Mouse (Mus musculus) ES-CJ7 (cell line): ENCODE data around the gene Gm17334.
"Not testable (repeated sequence)": the region's sequence is repeated elsewhere in the genome, so short reads cannot be mapped to it uniquely, and the experiment has no call there.

Experiments used
- DNase-seq: peaks from one replicate; pipeline ENCODE4 v3.0.0; 2011; ENCODE audit warnings: low read depth, low spot score

Gene Gm17334

DNA sequence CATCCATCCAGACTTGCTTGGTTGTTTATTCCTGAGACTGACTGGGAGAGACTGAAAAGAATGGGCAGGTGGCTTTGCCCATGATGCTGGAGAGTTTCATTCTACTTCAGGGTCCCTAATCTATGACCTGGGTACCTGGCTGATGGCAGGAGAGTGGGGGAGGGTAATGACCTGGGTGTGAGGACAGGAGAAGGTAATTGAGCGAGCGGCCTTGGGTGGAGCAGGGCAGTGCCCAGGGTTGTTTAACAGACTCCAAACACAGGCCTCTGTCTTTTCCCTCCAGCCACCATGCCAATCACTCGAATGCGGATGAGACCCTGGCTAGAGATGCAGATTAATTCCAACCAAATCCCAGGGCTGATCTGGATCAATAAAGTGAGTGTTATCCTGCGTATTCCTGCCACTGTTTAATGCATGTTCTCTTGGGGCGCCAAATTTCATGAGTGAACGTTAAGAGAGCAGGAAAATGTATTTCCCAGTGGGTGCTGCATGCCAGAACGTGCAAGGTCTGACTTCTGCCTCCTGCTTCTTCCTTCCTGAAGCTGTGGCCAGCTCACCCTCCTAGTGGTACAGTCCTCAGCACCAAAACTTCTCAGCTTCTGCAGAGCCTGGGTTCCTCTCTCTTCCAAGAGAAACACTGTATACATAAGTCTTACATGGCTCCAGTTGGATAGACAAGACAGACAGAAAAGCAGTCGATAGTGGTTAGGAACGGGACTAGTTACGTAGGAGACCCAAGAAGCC, 1.8 kb downstream of the Gm17334 start:
- DNase-seq: no peak

DNA sequence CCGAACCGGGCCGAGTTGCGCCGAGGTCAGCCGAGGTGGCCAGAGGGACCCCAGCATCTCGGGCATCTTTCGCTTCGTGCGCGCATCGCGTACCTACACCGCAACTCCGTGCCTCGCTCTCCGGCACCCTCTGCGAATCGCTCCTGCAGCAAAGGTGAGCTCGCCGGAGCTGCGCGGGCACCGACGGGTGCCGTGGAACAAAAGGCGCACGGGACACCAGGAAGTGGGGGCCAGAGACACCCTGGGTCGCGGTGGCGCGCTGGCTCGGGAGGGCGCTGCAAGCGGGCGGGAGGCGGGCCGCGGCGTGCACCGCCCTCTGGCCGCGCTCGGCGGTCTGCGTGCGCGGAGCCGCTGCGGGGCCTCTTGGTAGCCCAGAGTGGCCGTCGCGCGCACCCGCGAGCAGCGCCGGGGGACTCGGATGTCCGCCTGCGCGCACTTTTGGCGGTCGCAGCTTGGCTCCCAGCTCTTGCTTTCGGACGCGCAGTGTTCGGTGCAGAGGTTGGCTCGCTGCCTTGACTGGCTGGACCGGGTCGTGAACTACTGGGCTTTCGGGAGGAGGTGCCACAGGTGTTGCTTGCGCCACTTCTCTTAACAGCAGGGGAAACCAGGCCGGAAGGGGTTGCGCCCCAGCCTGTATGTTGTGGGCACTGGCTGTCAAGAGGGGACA, 2.7 kb downstream of the Gm17334 start:
- peak; percentile 48 for DNase-seq

DNA sequence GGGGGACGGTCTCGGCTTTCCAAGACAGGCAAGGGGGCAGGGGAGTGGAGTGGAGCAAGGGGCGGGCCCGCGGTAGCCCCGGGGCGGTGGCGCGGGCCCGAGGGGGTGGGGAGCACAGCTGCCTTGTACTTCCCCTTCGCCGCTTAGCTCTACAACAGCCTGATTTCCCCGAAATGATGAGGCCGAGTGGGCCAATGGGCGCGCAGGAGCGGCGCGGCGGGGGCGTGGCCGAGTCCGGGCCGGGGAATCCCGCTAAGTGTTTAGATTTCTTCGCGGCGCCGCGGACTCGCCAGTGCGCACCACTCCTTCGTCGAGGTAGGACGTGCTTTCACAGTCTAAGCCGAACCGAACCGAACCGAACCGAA, 3.2 kb downstream of the Gm17334 start, which contains the start of gene Irf1:
Gene Irf1, plus strand, starts transcription at position 255 of the 365 bp plus-strand sequence.
- DNase-seq: peak; percentile 97

DNA sequence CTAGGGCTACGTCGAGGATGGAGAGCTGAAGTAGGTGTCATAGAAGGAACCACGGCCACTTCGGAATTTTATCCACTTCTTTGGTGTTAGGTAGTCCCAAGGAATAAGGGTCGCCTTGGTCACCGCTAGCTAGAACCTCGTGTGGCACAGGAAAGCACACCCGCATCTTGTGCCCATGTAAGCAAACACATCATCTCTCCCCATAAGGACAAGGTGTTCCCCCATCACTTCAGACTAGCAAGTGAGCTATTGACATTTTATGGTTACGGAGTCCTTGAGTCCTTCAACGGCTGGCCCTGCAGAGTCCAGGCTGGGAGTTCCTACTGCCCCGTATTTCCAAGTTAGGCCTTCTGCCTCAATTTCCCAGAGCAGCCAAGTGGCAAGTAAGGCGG, 3.8 kb downstream of the Gm17334 start:
- DNase-seq: no peak

DNA sequence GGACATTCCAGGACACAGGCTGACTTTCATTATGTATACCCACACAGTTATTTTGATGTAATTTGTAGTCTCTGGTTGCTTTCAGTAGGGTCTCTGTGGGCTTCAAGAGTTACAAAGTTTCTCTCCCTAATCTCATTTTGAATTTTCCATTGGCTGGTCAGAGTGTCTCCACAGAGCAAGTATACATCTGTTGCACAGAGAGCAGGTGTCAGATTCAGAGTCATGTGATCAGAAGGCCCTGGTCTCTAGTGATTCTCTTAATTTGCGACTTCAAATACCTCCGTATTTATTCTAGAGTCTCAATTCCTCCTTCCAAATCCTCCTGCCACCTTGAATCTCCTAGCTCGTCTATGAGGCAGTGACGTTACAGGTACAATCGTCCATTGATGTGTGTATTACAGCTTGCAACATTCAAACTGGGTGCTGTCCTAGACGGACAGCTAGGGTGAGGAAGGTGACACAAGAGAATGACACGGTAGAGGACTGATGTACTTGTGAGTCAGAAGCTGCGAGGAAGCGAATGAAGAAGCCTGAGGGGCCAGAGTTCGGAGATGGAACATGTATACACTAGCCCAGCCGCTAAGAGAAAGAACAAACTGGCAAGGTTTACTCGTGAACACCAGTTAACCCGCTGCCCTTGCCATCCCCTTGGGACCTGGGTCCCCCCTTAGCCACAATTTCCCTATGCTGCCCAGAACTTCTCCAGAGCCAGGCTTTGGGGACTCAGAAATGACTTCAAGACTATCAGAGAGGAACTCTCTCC, 4.4 kb downstream of the Gm17334 start:
- no peak for DNase-seq

DNA sequence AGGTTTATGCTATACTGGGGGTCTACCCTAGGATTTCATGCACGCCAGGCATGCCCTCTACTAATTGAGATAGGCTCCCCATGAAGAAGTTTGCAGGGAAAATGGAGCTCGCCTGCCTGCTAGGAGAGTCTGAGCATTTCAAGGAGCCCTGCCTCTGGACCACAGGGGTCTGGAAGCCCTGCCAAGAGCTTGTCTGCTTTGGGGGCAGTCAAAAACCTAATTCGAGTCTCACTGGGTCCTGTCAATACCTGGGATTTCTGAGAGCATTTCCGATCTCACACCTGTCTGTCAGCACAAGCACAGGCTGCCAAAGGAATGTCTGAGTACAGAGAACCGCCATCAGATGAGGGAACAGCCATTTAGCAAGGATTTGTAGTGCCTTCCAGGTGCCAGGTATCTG, 8.4 kb downstream of the Gm17334 start:
- DNase-seq: no peak

DNA sequence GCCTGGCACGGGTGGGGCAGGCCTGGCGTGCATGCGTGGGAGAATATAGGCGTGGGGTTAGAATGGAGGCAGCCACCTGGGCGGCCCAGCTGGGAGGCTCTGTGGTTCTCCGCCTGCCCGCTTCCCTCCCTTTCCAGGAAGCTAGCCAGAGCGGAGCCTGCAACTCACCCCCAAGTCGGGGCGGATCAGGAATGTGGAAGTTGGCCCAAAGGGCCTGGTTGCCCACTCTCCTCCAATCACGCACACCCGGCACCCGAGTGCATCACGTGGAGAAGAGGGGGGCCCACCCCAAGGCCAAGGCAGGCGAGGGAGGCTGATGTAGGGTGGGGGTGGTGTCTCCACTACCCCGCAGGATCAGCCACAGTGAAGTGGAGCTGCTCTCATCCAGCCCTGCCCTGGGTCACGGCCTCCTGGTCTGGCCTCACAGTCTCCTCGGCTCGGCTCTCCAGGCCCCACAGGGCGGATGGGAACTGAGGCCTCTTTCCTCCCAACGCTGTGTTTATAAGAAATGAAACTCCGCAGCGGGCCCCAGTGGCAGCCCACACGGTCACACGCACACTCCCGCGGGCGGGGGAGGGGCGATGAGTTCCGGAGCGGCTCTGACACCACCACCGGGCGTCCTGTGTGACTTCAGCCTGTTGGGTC, 9.4 kb downstream of the Gm17334 start:
- peak; percentile 80 for DNase-seq

DNA sequence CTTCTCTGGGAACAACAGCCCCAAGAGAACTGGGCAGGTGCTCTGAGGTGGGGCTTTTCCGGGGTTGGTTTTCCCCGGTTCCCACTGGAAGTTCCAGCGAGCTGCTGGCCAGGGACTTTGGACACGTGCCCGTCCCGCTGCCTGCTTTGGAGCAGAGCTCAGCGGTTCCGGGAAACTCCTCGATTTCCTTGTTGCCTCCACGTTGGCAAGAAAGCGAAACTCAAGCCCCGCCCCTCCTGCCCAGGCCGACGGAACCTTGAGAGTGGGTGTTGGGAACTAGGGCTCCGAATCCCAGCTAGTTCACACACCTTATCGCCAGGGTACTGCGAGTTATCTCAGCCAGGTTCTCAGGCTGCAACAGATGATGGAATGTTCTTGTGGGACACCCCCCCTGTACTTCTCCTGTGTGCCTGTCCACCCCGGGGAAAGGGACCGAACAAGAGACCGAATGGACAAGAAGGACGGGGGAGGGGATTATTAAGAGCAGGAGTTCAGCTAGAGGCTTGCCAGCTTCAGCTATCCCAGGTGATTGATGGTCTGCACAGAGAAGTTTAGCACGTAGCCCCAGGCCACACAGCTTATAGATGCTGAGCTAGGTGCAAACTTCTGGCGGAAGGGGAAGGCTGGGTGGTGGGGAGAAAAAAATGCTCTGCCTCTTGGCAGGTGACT, 10.0 kb downstream of the Gm17334 start:
- DNase-seq: peak; percentile 76

DNA sequence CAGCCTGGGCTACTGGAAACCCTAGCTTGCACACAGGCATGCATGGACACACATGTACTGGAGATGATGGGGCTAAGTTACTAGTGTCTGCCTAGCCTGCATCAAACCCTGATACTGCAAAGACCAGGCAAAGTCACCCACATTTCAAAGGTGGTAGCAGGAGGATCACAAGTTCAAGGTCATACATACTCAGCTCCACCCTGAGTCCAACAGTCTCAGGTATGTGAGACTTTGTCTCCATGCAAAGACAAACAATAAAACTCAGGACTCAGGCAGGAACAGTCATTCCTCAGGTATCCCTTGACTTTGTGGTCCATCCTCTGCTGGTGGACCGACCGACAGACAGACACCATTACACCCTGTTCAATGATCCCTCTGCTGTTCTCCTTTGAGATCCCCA, 10.6 kb downstream of the Gm17334 start:
- DNase-seq: peak; percentile 72

DNA sequence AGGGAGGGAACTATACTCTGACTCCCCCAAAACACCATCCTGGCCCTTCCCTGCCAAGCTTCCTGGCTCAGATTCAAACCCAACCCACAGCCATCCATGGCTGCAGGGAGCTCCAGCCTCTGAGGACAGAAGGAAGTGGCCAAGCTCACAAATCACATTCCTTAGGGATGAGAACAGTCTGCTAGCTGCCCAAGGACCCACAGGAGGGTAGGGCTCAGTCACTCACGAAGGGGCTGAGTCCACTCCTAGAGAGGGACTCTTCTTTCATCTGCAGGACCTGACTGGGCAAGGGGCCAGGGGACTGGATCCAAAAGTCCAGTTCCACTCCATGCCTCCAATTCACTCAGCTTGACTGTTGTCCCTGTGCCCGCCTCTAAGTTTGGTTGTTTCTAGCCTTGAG, 11.2 kb downstream of the Gm17334 start:
- DNase-seq: no peak

DNA sequence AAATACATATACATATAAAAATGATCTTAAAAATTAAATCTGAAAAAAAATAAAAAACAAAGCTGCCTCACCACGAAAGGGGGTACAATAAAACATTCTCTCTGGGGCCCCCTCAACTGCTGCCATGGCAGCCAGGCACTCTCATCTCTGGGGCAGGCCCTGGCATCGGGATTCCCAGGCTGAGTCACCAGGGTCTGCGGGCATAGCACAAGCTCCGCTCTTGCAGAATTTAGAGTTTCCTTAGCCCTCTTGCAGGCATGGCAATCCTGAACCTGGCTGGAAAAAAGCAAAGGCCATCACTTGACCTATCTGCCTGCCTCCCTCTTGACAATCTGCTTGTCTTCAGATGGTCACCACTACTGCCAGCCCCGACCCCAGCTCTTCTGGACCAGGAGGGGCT, 11.7 kb downstream of the Gm17334 start:
- no peak for DNase-seq

DNA sequence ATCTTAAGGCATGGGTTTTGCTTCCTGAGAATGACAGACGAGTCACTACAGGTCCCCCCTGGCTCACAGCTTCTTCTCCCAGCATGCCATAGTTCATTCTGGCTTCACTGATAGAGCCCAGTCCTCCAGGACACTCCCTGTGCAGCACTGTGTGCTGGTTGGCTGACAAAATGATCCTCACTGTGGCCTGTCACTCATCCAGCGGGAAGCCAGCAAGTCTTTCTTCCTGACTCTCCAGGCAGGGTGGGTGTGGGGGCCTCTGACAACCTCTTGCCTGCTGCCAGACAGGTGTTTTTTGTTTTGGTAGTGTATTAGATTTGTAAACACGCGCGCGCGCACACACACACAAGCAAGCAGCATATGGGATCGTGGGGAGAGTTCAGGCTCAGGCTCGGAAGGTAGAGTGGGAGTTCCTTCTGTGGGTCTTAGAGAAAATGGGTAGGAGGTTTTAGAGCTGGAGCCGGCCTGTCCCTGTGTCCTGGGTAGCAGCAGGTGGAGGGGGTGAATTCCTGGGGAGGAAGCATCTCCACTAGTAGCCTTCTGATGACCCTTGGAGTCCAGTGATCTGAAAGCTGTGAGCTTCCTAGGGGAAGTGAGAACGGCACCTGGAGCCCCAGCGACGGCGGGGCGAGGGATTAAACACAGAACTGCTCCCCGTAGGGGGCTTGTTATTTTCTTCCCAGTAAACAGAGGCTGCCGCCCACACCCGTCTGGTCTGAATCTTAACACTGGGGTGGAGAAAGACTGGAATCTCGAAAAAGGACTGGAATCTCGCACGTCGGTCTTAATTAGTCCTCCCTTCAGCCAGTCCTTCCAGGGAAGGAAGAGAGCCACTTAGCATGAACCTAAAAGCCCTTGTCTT, 13.2 kb downstream of the Gm17334 start:
- peak; percentile 68 for DNase-seq

DNA sequence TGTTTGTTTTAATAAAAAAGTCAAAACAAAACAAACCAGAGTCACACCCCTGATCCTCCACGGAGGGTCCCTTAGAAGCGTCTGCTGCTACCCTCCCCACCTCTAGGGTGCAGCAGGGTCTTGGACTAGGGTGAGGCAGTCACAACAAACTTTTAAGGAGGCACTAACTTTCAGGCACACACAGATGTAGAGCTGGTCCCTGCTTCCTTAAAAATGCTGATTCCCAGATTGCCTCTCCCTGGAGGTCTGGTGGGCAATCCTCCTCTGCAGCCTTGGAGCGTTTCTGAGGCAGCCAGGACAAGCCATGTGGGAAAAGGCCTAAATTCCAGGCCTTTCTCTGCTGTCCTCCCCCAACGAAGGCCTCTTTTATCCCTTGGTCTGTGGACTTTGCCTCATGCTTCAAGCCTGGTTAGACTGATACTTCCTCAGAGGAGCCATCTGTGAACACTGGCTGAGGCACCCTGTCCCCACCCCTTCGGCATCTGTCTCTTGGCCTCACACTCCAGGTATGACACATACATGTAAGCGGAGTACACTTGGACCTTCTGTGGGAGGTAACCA, 14.1 kb downstream of the Gm17334 start:
- DNase-seq: peak; percentile 79

DNA sequence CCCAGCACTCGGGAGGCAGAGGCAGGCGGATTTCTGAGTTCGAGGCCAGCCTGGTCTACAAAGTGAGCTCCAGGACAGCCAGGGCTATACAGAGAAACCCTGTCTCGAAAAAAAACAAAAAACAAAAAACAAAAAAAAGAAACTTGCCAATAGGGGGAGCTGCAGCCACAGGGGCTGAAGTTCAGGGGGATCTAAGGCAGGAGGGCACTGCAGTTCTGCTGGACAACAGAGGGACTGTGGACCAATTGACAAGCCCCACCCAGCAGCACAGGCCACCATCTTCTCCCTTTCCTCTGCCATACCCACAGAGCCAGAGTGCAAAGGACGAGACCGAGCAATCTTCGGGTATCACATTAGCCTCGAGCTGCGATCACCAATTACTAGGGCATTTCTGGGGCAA, 15.0 kb downstream of the Gm17334 start:
- DNase-seq: not testable (repeated sequence)

DNA sequence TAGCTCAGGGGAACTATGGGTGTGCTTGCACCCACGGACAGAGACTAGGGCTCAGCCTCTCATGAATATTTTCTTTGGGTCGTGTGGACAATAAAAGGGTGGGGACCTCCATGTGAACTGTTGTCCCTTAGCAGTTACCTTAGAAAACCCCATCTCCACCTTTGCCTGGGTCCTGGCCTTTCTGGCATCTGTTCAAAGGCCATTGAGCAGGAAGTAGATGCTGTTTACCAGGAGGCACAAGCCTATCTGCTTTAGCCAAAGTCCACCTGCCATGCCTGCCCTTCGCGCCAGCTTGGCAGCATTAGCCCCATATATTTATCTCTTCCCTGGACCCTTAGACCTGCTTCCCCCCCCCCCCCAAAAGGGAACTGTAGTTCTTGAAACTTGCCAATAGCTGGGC, 15.4 kb downstream of the Gm17334 start:
- no peak for DNase-seq

DNA sequence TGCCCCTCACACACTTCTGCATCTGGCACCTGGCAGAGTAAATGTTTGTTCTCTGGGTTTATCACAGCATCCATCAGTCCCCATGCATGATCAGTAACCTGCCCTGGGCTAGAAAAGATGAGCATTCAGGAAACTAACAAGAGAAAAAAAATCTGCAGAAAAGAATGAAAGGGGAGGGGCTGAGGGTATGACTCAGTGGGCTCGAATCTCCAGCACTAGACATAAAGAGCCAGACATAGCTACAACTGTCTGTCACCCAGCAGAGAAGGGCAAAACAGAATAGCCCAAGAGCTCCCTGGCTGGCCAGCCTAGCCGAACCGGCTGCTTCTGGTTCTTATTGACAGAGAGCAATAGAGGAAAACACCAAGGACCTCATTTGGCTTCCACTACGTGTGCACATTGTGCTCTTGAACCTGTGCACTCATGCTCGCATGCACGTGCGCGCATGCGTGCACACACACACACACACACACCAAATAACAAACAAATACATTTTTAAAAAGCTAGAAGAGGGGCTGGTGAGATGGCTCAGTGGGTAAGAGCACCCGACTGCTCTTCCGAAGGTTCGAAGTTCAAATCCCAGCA, 17.9 kb downstream of the Gm17334 start:
- no peak for DNase-seq

DNA sequence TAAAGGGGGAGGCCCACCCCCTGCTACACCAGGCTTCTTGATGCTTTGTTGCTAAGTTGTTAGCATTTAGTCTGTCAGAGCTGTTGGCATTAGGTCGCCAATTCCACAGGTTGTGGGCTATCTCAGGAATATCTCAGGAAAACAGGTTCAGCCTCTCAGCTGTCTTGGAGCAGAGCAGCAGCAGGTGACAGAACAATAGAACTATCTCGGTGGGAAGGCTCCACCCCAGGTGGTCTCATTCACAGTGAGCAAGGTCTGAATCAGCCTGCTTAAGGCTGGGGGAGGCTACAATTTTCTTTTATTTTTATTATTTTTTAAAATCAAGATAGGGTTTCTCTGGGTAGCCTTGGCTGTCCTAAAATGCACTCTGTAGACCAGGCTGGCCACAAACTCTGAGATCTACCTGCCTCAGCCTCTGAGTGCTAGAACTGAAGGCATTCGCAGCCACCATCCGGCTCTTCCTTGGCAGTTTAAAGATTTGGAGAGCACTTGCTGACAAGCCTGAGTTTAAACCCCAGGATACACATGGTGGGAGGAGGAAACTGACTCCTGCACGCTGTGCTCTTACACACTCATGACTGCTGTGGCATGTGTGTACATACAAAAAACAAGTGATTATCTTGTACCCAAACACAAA, 23.2 kb downstream of the Gm17334 start:
- peak; percentile 51 for DNase-seq

DNA sequence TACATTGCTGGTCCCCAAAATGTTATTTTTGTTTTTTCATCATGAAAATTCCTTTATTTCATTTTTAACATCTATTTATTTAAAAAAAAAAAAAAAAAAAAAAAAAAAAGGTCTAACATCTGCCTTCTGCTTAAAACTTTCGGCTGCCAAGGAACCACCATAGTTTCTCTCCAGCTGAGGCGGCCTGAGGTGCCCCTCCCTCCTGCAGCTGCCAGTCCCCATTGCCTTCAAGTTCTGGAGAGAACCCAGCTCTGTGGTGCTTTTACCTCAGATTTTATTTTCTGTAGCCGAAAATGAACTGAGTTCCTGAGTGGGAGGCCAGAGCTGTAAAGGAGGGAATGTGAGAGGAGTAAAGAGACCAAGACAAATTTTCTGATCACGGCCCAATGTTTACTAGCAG, 23.7 kb downstream of the Gm17334 start:
- no peak for DNase-seq

DNA sequence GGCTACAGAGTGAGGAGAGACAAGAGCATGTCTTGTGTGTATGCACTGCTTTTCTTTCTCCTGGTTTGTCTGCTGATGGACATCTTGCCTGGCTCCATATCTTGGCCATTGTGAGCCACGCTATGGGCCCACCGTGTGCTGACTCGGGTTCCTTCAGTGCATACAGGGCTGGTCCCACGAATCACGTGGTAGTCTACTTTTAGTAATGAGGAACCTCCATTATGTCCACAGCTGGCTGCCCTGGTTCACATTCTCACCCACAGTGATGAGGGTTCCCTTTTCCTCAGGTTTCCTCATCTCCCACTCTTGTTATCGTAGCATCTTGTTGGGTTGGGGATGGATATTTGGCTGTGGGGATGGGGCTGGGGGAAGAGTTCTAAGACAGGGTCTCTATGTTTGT, 24.4 kb downstream of the Gm17334 start:
- DNase-seq: no peak
